Comparison of ENCODE assay signal across 8 mouse cellular contexts in genomic region chr10:59899341-59900173, GRCm38 (mm10). TPM values are rescaled to one million over a fixed set of nuclear protein-coding genes. Genes with fewer than 3 reads are reported as not detected.
DNase-seq lines count a peak whose midpoint lies in the region; ATAC-seq lines count a peak whose summit lies in the region.

No protein-coding gene starts in this region.

- 4% methylated on average over 20 of the region's 21 CpGs for WGBS in embryonic facial prominence, embryonic 15.5 days
- 12% methylated on average over 21 of the region's 21 CpGs for WGBS in heart, embryonic 10.5 days
- 8% methylated on average over 21 of the region's 21 CpGs for WGBS in kidney, embryonic 15.5 days
- 10% methylated on average over 21 of the region's 21 CpGs for WGBS in stomach, embryonic 14.5 days

- peaks cover 34% of the 10 kb centered on the region for H3K36me3 ChIP-seq in embryonic facial prominence, embryonic 15.5 days
- H3K36me3 ChIP-seq in heart, embryonic 10.5 days = peaks cover 40% of the 10 kb centered on the region
- H3K36me3 ChIP-seq in kidney, embryonic 15.5 days = peaks cover 39% of the 10 kb centered on the region
- peaks cover 24% of the 10 kb centered on the region for H3K36me3 ChIP-seq in stomach, embryonic 14.5 days (ENCODE audit: control insufficient read depth, insufficient read depth, low read length)

- H3K9ac ChIP-seq in embryonic facial prominence, embryonic 15.5 days = peak overlapping the region; percentile 21
- H3K9ac ChIP-seq in kidney, embryonic 15.5 days = peak overlapping the region; percentile 33
- peak overlapping the region; percentile 22; the same call in 1 of the 2 replicates for H3K9ac ChIP-seq in stomach, embryonic 14.5 days (replicated peaks; ENCODE audit: low read depth, low read length)

- peak; percentile 98 for DNase-seq in 416B (ENCODE audit: low read depth)
- DNase-seq in adrenal gland, postnatal 4 days (ENCODE audit: low spot score in 2 of 2) = peak; percentile 78 to 80
- peak; percentile 96 for DNase-seq in heart, embryonic 10.5 days (ENCODE audit: low spot score)
- peak; percentile 95 for DNase-seq in liver
- DNase-seq in monocyte, adult 2 months (ENCODE audit: low read depth in 1 of 2, low spot score in 2 of 2) = peak; percentile 62 to 77

- peak overlapping the region; percentile 99 for H3K27ac ChIP-seq in embryonic facial prominence, embryonic 15.5 days (replicated peaks)
- peak overlapping the region; percentile 92 for H3K27ac ChIP-seq in heart, embryonic 10.5 days
- H3K27ac ChIP-seq in kidney, embryonic 15.5 days = peak overlapping the region; percentile 98
- peak overlapping the region; percentile 90 for H3K27ac ChIP-seq in stomach, embryonic 14.5 days (ENCODE audit: low read length)

- no peaks in the 10 kb centered on the region for H3K9me3 ChIP-seq in embryonic facial prominence, embryonic 15.5 days (replicated peaks)
- H3K9me3 ChIP-seq in heart, embryonic 10.5 days = no peaks in the 10 kb centered on the region
- no peaks in the 10 kb centered on the region for H3K9me3 ChIP-seq in kidney, embryonic 15.5 days (replicated peaks)
- no peaks in the 10 kb centered on the region for H3K9me3 ChIP-seq in stomach, embryonic 14.5 days (ENCODE audit: control insufficient read depth, low read depth, low read length)

- peak overlapping the region; percentile 16 for H3K4me3 ChIP-seq in embryonic facial prominence, embryonic 15.5 days (replicated peaks)
- H3K4me3 ChIP-seq in heart, embryonic 10.5 days = peak overlapping the region; percentile 29
- H3K4me3 ChIP-seq in kidney, embryonic 15.5 days (replicated peaks) = peak overlapping the region; percentile 14
- H3K4me3 ChIP-seq in stomach, embryonic 14.5 days (ENCODE audit: low read depth, low read length) = no peak overlapping the region

- H3K4me1 ChIP-seq in embryonic facial prominence, embryonic 15.5 days = peaks cover 84% of the 10 kb centered on the region
- peaks cover 74% of the 10 kb centered on the region for H3K4me1 ChIP-seq in heart, embryonic 10.5 days
- peaks cover 68% of the 10 kb centered on the region for H3K4me1 ChIP-seq in kidney, embryonic 15.5 days
- peaks cover 31% of the 10 kb centered on the region for H3K4me1 ChIP-seq in stomach, embryonic 14.5 days (ENCODE audit: control insufficient read depth, insufficient read depth, low read length)

- no peaks in the 10 kb centered on the region for H3K27me3 ChIP-seq in embryonic facial prominence, embryonic 15.5 days
- 0 out of 2 replicates have a peak, but pooled peaks cover 4% of the 10 kb centered on the region for H3K27me3 ChIP-seq in heart, embryonic 10.5 days (ENCODE audit: insufficient read depth, poor library complexity, severe bottlenecking)
- no peaks in the 10 kb centered on the region for H3K27me3 ChIP-seq in kidney, embryonic 15.5 days
- no peaks in the 10 kb centered on the region for H3K27me3 ChIP-seq in stomach, embryonic 14.5 days (ENCODE audit: control insufficient read depth, insufficient read depth, low read length)

- peak; percentile 93 for ATAC-seq in embryonic facial prominence, embryonic 15.5 days (ENCODE audit: insufficient number of reproducible peaks, low FRiP score, low TSS enrichment, low read depth)
- peak; percentile 94 for ATAC-seq in kidney, embryonic 15.5 days (replicated peaks; ENCODE audit: low FRiP score)
- ATAC-seq in stomach, embryonic 14.5 days (ENCODE audit: insufficient number of reproducible peaks, insufficient read depth, low FRiP score, low read depth) = peak; percentile 91

- peak overlapping the region; percentile 41 for H3K4me2 ChIP-seq in embryonic facial prominence, embryonic 15.5 days (replicated peaks)
- H3K4me2 ChIP-seq in kidney, embryonic 15.5 days = peak overlapping the region; percentile 45
- 0 out of 2 replicates have a peak overlapping the region, but pooled peaks have one; percentile 22 for H3K4me2 ChIP-seq in stomach, embryonic 14.5 days (replicated peaks; ENCODE audit: low read depth, low read length)

RNA-seq across cellular contexts. Expression of gene Dnajb12, which starts 20.2 kb away (rescaled TPM):
- total RNA-seq in adrenal gland, postnatal 4 days (2021) = 10 to 100 TPM; 63.9 to 66.3 TPM
- polyA plus RNA-seq in embryonic facial prominence, embryonic 15.5 days (2015; fragmentation: Nextera tagmentation; extraction: Ambion mirVana) = 24.1 and 24.8 TPM in 2 replicates
- 28.8 and 32.0 TPM in 2 replicates for polyA plus RNA-seq in heart, embryonic 10.5 days (2016; fragmentation: Nextera tagmentation; extraction: Ambion mirVana)
- 27.1 and 30.2 TPM in 2 replicates for polyA plus RNA-seq in kidney, embryonic 15.5 days (2015; fragmentation: Nextera tagmentation; extraction: Ambion mirVana)
- polyA plus RNA-seq in stomach, embryonic 14.5 days (2014; fragmentation: Nextera tagmentation; extraction: Ambion mirVana) = 26.5 and 29.8 TPM in 2 replicates

RNA-seq across cellular contexts. Expression of gene Ddit4, which starts 52.1 kb away (rescaled TPM):
- 10 to 100 TPM; 59.7 to 80.6 TPM for total RNA-seq in adrenal gland, postnatal 4 days (2021)
- polyA plus RNA-seq in embryonic facial prominence, embryonic 15.5 days (2015; fragmentation: Nextera tagmentation; extraction: Ambion mirVana) = 83.3 and 89.1 TPM in 2 replicates
- polyA plus RNA-seq in heart, embryonic 10.5 days (2016; fragmentation: Nextera tagmentation; extraction: Ambion mirVana) = 17.6 and 32.8 TPM in 2 replicates
- polyA plus RNA-seq in kidney, embryonic 15.5 days (2015; fragmentation: Nextera tagmentation; extraction: Ambion mirVana) = 31.0 and 36.3 TPM in 2 replicates
- polyA plus RNA-seq in stomach, embryonic 14.5 days (2014; fragmentation: Nextera tagmentation; extraction: Ambion mirVana) = 2.5 and 3.0 TPM in 2 replicates
